8 mouse cellular contexts compared by ENCODE assay signal in genomic region chr4:104514568-104515000, GRCm38 (mm10).
DNase-seq lines count a peak whose midpoint lies in the region; ATAC-seq and TF ChIP-seq lines count a peak whose summit lies in the region.

No protein-coding gene starts in this region.

- H3K36me3 ChIP-seq in heart, embryonic 14.5 days (ENCODE audit: control insufficient read depth, insufficient read depth, low read length), result no peaks in the 10 kb centered on the region
- H3K36me3 ChIP-seq in kidney, postnatal 0 days (ENCODE audit: insufficient read depth, low read length), result no peaks in the 10 kb centered on the region

- H3K4me2 ChIP-seq in heart, embryonic 14.5 days (ENCODE audit: low read length), result peak overlapping the region; percentile 50
- peak overlapping the region; percentile 45 for H3K4me2 ChIP-seq in kidney, postnatal 0 days (ENCODE audit: low read length)

- TF ChIP-seq CTCF in kidney, postnatal 0 days (IDR thresholded peaks at IDR 0.05; ENCODE audit: low read depth), result peak; percentile 87

- no peak overlapping the region for H3K27ac ChIP-seq in heart, embryonic 14.5 days (replicated peaks in 1 of 2; ENCODE audit: control insufficient read depth in 1 of 2, insufficient read depth in 1 of 2, low read depth in 2 of 2, low read length in 2 of 2)
- no peak overlapping the region for H3K27ac ChIP-seq in kidney, postnatal 0 days

- H3K4me3 ChIP-seq in heart, embryonic 14.5 days (ENCODE audit: control insufficient read depth in 1 of 2, insufficient read depth in 1 of 2, low read depth in 1 of 2, low read length in 2 of 2), result peak overlapping the region in 1 of 2 experiments; percentile 17; a peak in 1 of 4 replicates
- no peak overlapping the region for H3K4me3 ChIP-seq in kidney, postnatal 0 days (replicated peaks; ENCODE audit: low read depth, low read length)

- ATAC-seq in heart, embryonic 14.5 days (ENCODE audit: insufficient number of reproducible peaks, insufficient read depth, low FRiP score, low read depth), result peak; percentile 50; the same call in 1 of the 2 replicates
- ATAC-seq in kidney, postnatal 0 days (replicated peaks; ENCODE audit: low FRiP score, low read depth), result peak; percentile 63; the same call in 1 of the 2 replicates

- H3K9ac ChIP-seq in heart, embryonic 14.5 days (ENCODE audit: low read length), result no peak overlapping the region
- H3K9ac ChIP-seq in kidney, postnatal 0 days (ENCODE audit: low read depth, low read length), result no peak overlapping the region

- no peaks in the 10 kb centered on the region for H3K4me1 ChIP-seq in heart, embryonic 14.5 days (ENCODE audit: control insufficient read depth in 2 of 2, insufficient read depth in 2 of 2, low read length in 2 of 2)
- no peaks in the 10 kb centered on the region for H3K4me1 ChIP-seq in kidney, postnatal 0 days (replicated peaks; ENCODE audit: insufficient read depth, low read length)

- 6% methylated on average over 10 of the region's 10 CpGs for WGBS in heart, embryonic 14.5 days
- 4% methylated on average over 10 of the region's 10 CpGs for WGBS in kidney, postnatal 0 days

- H3K9me3 ChIP-seq in heart, embryonic 14.5 days (ENCODE audit: control insufficient read depth, low read length), result no peaks in the 10 kb centered on the region
- H3K9me3 ChIP-seq in kidney, postnatal 0 days (replicated peaks; ENCODE audit: low read length), result no peaks in the 10 kb centered on the region

- no peaks in the 10 kb centered on the region for H3K27me3 ChIP-seq in heart, embryonic 14.5 days (ENCODE audit: control insufficient read depth, insufficient read depth, low read length)
- H3K27me3 ChIP-seq in kidney, postnatal 0 days (ENCODE audit: insufficient read depth, low read length), result no peaks in the 10 kb centered on the region

- peak; percentile 51 for DNase-seq in right cerebral cortex, adult 18-20 months
- DNase-seq in right cerebral cortex, postnatal 36 days (ENCODE audit: low spot score in 2 of 2), result no peak
- peak; percentile 39 to 59 for DNase-seq in cerebellum, postnatal 25 days
- DNase-seq in kidney, postnatal 0 days (ENCODE audit: low spot score), result peak; percentile 83
- DNase-seq in lung, adult 18-20 months, result peak; percentile 10 to 17
- DNase-seq in retina, postnatal 1 day, result peak; percentile 89
- DNase-seq in T-cell, adult 2 months (ENCODE audit: low spot score), result no peak

Comparison
In these comparisons a context has a peak if more than half of its experiments do, and no peak if none do; other contexts are left out.
1. DNase-seq: peak in right cerebral cortex, adult 18-20 months (single experiment), cerebellum, postnatal 25 days (2 of 2), kidney, postnatal 0 days (single experiment), lung, adult 18-20 months (2 of 2) and retina, postnatal 1 day (single experiment); none in right cerebral cortex, postnatal 36 days (0 of 2) and T-cell, adult 2 months (single experiment).